Mouse (Mus musculus): ENCODE measurements at regions not wholly inside any gene's neighbourhood (a gene's known extent, or its start where the extent isn't known, plus 50 kb on each side); places are given as distances from the start of the nearest gene placed in this dataset.

- TF ChIP-seq CTCF (IDR thresholded peaks at IDR 0.05; ENCODE audit: low read depth) (no peak), EP300 (IDR thresholded peaks at IDR 0.05; ENCODE audit: low read depth) (no peak)
Observed at GRCm38 (mm10) chr8:87063588-87063987, 178.5 kb upstream of the N4bp1 start.
